Mouse (Mus musculus) forebrain, embryonic 14.5 days (tissue): ENCODE data around the gene Akirin1. TPM values are rescaled to one million over a fixed set of nuclear protein-coding genes. Genes with fewer than 3 reads are reported as not detected.

Source experiments
- ATAC-seq: fragments of 200-750 bp; cut with Nextera tagmentation; 2 replicates; pipeline ENCODE4 v1.8.0; 2017; ENCODE audit warnings: mild to moderate bottlenecking, moderate library complexity
- DNase-seq: peaks from one replicate; pipeline ENCODE4 v3.0.0-alpha.2; 2015; ENCODE audit warnings: low spot score
- H3K27ac ChIP-seq: fragments of 300-500 bp; sonication (generic); 2 replicates; pipeline ENCODE4 v1.5.1; 2014; ENCODE audit warnings: low read depth, mild to moderate bottlenecking, control low read depth, low read length, moderate library complexity
- H3K27me3 ChIP-seq: fragments of 300-500 bp; sonication (generic); replicated peaks from 2 replicates; pipeline ENCODE4 v1.6.1; 2014; ENCODE audit warnings: low read length, control low read depth, mixed read lengths; ENCODE audit not compliant: control insufficient read depth, insufficient read depth
- H3K36me3 ChIP-seq: fragments of 300-500 bp; sonication (generic); 2 replicates; pipeline ENCODE4 v1.6.1; 2014; ENCODE audit warnings: low read length, control low read depth; ENCODE audit not compliant: control insufficient read depth, insufficient read depth
- H3K4me1 ChIP-seq: fragments of 300-500 bp; sonication (generic); 2 replicates; pipeline ENCODE4 v1.6.1; 2014; ENCODE audit warnings: antibody characterized with exemption, low read length, control low read depth; ENCODE audit not compliant: control insufficient read depth, insufficient read depth
- H3K4me2 ChIP-seq: fragments of 300-500 bp; sonication (generic); 2 replicates; pipeline ENCODE4 v1.6.1; 2014; ENCODE audit warnings: mild to moderate bottlenecking, control low read depth, low read length
- H3K4me3 ChIP-seq: fragments of 300-500 bp; sonication (generic); 2 replicates; pipeline ENCODE4 v1.5.1; 2014; ENCODE audit warnings: low read depth, low read length, control low read depth
- H3K9ac ChIP-seq: fragments of 300-500 bp; sonication (generic); 2 replicates; pipeline ENCODE4 v1.6.1; 2014; ENCODE audit warnings: mild to moderate bottlenecking, low read length, control low read depth, moderate library complexity
- H3K9me3 ChIP-seq: fragments of 300-500 bp; sonication (generic); replicated peaks from 2 replicates; pipeline ENCODE4 v1.6.1; 2016; ENCODE audit warnings: low read length, control low read depth, mixed read lengths; ENCODE audit not compliant: control insufficient read depth
- WGBS: fragments of 180-500 bp; shearing (Covaris S2); extraction: QIAGEN DNeasy Blood & Tissue Kit; methylation state at CpG from one replicate; pipeline ENCODE4 v1.1.7; 2014; 5-methylcytosine and 5-hydroxymethylcytosine counted together
- polyA plus RNA-seq: library from polyadenylated mRNA; unstranded; fragments of >200 nt; fragmentation: Nextera tagmentation; extraction: Ambion mirVana; gene quantifications from 2 replicates; pipeline ENCODE4 v1.2.1, GENCODE M21; 2014

Gene Akirin1
- polyA plus RNA-seq, result 81.8 and 88.0 TPM in 2 replicates

- under 1% methylated on average over 32 of the region's 46 CpGs for WGBS
- peak; percentile 99 for ATAC-seq
- no peaks in the 10 kb centered on the region for H3K9me3 ChIP-seq
These were observed at the start of gene Akirin1 for GRCm38 (mm10) chr4:123750152-123750651. Gene Akirin1 (minus strand): TSS chr4:123750345.

DNA sequence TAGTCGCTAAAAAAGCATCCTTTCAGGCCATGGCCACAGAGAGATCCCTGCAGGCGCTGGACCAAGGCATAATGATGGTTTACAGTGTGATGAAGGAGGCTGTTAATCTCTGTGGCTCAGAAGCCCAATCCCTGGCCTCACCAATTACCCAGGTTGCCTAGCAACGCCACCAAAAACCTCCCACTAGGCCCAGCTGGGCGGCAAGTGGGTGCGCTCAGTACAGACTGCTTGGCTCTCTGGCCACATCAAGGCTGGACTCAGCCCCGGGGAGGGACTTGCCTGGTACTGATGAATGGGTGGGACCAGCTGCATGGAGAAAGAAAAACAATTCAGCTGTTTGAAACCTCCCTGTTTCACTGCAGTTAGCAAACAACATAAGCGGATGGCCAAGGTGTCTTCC, 47.7 kb upstream of the Akirin1 start:
- H3K4me1 ChIP-seq, result peaks cover 6% of the 10 kb centered on the region; the same call in 1 of the 2 replicates
- no peak overlapping the region for H3K9ac ChIP-seq
- no peaks in the 10 kb centered on the region for H3K27me3 ChIP-seq
- WGBS, result 21% methylated on average over 7 of the region's 7 CpGs
- H3K4me3 ChIP-seq, result no peak overlapping the region
- DNase-seq (peak; percentile 80), ATAC-seq (peak; percentile 93)
- H3K4me2 ChIP-seq, result no peak overlapping the region
- no peaks in the 10 kb centered on the region for H3K9me3 ChIP-seq
- no peaks in the 10 kb centered on the region for H3K36me3 ChIP-seq
- H3K27ac ChIP-seq, result 0 out of 2 replicates have a peak overlapping the region, but pooled peaks have one; percentile 44

More at GRCm38 (mm10) chr4:123750152-123750651, at the start of gene Akirin1:
- H3K36me3 ChIP-seq, result 0 out of 2 replicates have a peak, but pooled peaks cover 3% of the 10 kb centered on the region
- H3K27me3 ChIP-seq, result no peaks in the 10 kb centered on the region
- H3K9ac ChIP-seq, result peak within 1 kb of the TSS; percentile 91
- H3K4me2 ChIP-seq, result peak within 1 kb of the TSS; percentile 74
- H3K27ac ChIP-seq, result peak within 1 kb of the TSS; percentile 90
- H3K4me1 ChIP-seq, result peaks cover 10% of the 10 kb centered on the region
- peak within 1 kb of the TSS; percentile 96 for H3K4me3 ChIP-seq
- DNase-seq, result peak; percentile 98

GRCm38 (mm10) chr4:123797403-123797802, 47.3 kb upstream of the Akirin1 start:
- no peaks in the 10 kb centered on the region for H3K9me3 ChIP-seq
- no peak overlapping the region for H3K4me3 ChIP-seq
- no peaks in the 10 kb centered on the region for H3K27me3 ChIP-seq
- H3K9ac ChIP-seq, result no peak overlapping the region
- no peak for DNase-seq
- WGBS, result 55% methylated on average over 3 of the region's 3 CpGs
- H3K4me1 ChIP-seq, result peaks cover 6% of the 10 kb centered on the region; the same call in 1 of the 2 replicates
- ATAC-seq, result no peak
- no peaks in the 10 kb centered on the region for H3K36me3 ChIP-seq
- no peak overlapping the region for H3K27ac ChIP-seq
- no peak overlapping the region for H3K4me2 ChIP-seq

- Histone ChIP-seq H3K9ac (no peak overlapping the region), H3K36me3 (no peaks in the 10 kb centered on the region), H3K4me1 (peaks cover 6% of the 10 kb centered on the region; the same call in 1 of the 2 replicates), H3K27ac (no peak overlapping the region), H3K9me3 (no peaks in the 10 kb centered on the region), H3K27me3 (no peaks in the 10 kb centered on the region), H3K4me2 (no peak overlapping the region), H3K4me3 (no peak overlapping the region)
- DNase-seq, result no peak
- no peak for ATAC-seq
- 73% methylated on average over 2 of the region's 2 CpGs for WGBS
These were observed 44.9 kb upstream of the Akirin1 start for GRCm38 (mm10) chr4:123795057-123795456.

DNA sequence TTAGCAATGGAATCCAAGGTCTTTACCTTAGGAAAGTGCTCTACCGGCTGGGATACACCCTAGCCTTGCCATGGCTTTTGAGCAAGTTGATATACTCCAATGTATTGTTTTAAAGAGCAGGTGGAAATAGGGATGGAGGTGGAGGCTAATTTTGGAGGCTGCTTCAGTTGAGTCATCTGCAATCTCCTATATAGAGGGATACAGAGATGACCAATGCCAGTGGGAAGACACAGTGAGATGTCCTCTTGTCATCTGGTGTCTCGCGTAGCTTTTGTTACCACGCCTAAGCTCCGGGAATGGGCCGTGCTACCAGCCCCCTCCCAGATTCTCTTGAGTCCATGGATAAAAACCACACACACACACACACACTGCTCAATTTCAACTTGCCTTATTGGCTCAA, 43.0 kb upstream of the Akirin1 start:
- Histone ChIP-seq H3K4me1 (peaks cover 6% of the 10 kb centered on the region; the same call in 1 of the 2 replicates), H3K36me3 (no peaks in the 10 kb centered on the region), H3K9me3 (no peaks in the 10 kb centered on the region), H3K27me3 (no peaks in the 10 kb centered on the region), H3K9ac (no peak overlapping the region), H3K27ac (no peak overlapping the region), H3K4me2 (no peak overlapping the region), H3K4me3 (no peak overlapping the region)
- ATAC-seq (no peak), DNase-seq (no peak)
- WGBS, result 93% methylated on average over 6 of the region's 6 CpGs

- H3K9me3 ChIP-seq, result no peaks in the 10 kb centered on the region
- H3K27me3 ChIP-seq, result no peaks in the 10 kb centered on the region
- H3K4me2 ChIP-seq, result no peak overlapping the region
- no peak overlapping the region for H3K4me3 ChIP-seq
- WGBS, result 94% methylated on average over 2 of the region's 2 CpGs
- no peak overlapping the region for H3K27ac ChIP-seq
- ATAC-seq, result no peak
- no peak overlapping the region for H3K9ac ChIP-seq
- DNase-seq, result no peak
- H3K4me1 ChIP-seq, result peaks cover 4% of the 10 kb centered on the region; the same call in 1 of the 2 replicates
- H3K36me3 ChIP-seq, result no peaks in the 10 kb centered on the region
These were observed 42.5 kb upstream of the Akirin1 start for GRCm38 (mm10) chr4:123792666-123793065.

DNA sequence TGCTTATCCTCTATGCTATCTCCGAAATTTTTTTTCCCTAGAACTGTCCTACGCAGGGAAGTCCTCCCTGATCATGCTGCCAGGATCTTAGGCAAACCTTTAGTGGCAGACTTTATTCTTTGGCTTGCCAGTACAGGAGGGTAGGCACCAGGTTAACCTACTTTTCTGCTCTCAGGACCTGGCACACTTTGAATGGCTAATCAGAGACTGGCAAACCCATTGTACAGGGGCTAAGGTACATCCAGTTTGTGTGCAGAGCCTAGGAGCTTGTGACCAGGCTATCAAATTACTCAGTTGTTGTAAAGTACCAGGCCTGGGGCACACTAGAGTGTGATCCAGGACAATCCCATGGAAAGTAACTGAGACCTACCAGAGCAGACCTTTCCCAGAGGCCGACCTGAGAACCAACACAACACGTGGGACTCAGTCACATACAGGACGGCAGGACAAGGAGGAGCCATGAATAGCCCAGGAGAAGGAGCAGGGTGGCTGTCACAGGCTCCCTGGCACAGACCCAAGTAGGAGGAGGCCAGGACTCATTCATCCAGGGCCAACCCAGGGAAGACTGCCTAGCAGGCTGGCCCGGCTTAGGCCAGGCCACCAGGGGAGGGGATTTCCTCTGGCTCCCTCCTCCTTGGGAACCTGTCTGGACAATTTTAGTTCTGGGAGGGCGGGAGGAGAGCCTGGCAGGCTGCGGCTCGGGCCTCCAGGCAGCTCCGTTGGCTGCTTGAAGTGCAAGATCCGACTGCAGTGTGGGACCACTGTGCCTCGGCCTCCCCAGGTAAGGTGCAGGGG, 37.2 kb upstream of the Akirin1 start, which contains the start of gene Rhbdl2:
TSS of gene Rhbdl2 (plus strand) at position 684 of the 795 bp plus-strand sequence.
- Histone ChIP-seq H3K27ac (no peak within 1 kb of the TSS), H3K4me2 (peak within 1 kb of the TSS; percentile 24), H3K9me3 (no peaks in the 10 kb centered on the region), H3K27me3 (no peaks in the 10 kb centered on the region), H3K4me1 (no peaks in the 10 kb centered on the region), H3K4me3 (no peak within 1 kb of the TSS), H3K9ac (peak within 1 kb of the TSS; percentile 17; the same call in 1 of the 2 replicates), H3K36me3 (no peaks in the 10 kb centered on the region)
- peak; percentile 82 for DNase-seq
- WGBS, result 19% methylated on average over 12 of the region's 12 CpGs
- ATAC-seq, result peak; percentile 93

GRCm38 (mm10) chr4:123768234-123768633, 18.1 kb upstream of the Akirin1 start:
- Histone ChIP-seq H3K4me1 (no peaks in the 10 kb centered on the region), H3K9me3 (no peaks in the 10 kb centered on the region), H3K27ac (no peak overlapping the region), H3K4me2 (no peak overlapping the region), H3K9ac (no peak overlapping the region), H3K36me3 (no peaks in the 10 kb centered on the region), H3K4me3 (no peak overlapping the region), H3K27me3 (no peaks in the 10 kb centered on the region)
- WGBS, result 56% methylated on average over 4 of the region's 4 CpGs
- no peak for ATAC-seq
- no peak for DNase-seq

GRCm38 (mm10) chr4:123767807-123768206, 17.7 kb upstream of the Akirin1 start:
- ATAC-seq (no peak), DNase-seq (no peak)
- Histone ChIP-seq H3K4me2 (no peak overlapping the region), H3K9me3 (no peaks in the 10 kb centered on the region), H3K4me3 (no peak overlapping the region), H3K4me1 (no peaks in the 10 kb centered on the region), H3K27me3 (no peaks in the 10 kb centered on the region), H3K27ac (no peak overlapping the region), H3K36me3 (no peaks in the 10 kb centered on the region), H3K9ac (no peak overlapping the region)
- WGBS, result 77% methylated on average over 3 of the region's 3 CpGs
